Mouse (Mus musculus): ENCODE data around the gene 2300002M23Rik. TPM values are rescaled to one million over a fixed set of nuclear protein-coding genes. Genes with fewer than 3 reads are reported as not detected.

The 2300002M23Rik gene
- total RNA-seq, 1 experiment from 2014 or later, result not detected

GRCm38 (mm10) chr17:35597399-35597798, 30.1 kb downstream of the 2300002M23Rik start:
- ATAC-seq (replicated peaks; ENCODE audit: low read depth, poor library complexity, severe bottlenecking), result no peak

DNA sequence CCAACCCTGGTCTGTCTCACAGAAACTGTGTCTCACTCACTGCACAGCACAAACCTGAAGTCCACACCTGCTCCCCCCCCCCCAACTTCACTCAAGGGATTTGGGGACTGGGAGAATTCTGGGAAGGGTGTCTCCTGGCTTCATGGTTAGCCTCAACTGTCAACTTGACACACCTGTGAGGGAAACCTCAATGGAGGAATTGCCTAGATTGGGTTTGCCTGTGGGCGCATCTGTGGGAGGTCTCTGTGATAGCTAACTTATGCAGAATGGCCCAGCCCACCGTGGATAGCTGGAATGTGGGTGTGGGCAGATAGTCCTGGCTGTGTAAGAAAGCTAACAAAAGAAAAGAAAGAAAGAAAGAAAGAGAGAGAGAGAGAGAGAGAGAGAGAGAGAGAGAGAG, 34.0 kb downstream of the 2300002M23Rik start, which contains the start of gene Sfta2:
Sfta2 (plus strand) TSS at position 301 of the 400 bp plus-strand sequence.
- no peak for ATAC-seq (replicated peaks; ENCODE audit: low read depth, poor library complexity, severe bottlenecking)

DNA sequence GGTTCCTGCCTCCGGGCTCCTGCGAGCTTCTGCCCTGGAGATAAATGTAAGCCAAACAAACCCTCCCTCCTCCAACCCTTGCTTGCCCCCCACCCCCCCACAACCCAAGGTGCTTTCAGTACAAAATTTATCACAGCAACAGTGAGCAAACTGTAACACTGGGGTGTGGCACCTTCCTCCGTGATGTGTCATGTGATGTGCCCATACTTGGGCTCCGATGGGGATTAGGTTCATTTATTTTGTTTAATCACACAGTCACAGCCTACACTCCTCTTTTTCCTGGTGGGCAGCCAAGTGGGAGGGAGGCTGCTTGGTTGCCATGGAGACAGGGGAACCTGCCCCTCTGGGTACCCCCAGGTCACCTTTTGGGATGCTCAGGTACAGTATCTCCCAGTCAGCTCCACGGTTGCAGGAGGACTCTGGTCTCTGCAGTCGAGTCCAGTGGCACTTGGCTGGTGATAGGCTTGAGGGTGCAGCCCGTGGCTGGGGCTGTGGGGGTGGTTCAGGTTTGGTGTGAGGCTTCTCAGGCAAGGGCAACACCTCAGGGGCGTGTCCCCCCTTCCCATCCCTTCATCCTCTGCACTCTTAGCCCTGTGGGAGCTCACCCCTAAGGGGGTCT, 34.6 kb downstream of the 2300002M23Rik start:
- no peak for ATAC-seq (replicated peaks; ENCODE audit: low read depth, poor library complexity, severe bottlenecking)

DNA sequence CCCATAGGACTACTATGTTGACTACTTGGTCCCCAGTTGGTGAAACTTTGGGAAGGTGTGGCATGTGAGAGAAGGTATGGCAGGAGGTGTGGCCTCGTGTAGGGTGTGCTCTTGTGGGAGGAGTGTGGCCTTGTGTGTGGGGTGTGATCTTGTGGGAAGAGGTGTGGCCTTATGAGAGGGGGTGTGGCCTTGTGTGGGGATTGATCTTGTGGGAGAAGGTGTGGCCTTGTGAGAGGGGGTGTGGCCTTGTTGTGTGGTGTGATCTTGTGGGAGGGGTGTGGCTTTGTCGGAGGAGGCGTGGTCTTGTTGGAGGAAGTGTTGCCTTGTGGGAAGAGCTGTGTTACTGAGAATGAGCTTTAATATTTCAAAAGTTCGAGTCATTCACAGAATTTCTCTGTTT, 49.9 kb downstream of the 2300002M23Rik start:
- ATAC-seq (replicated peaks; ENCODE audit: low read depth, poor library complexity, severe bottlenecking), result 0 out of 2 replicates have a peak, but pooled peaks have one; percentile 25

Other genes starting within 250 kb of the 2300002M23Rik start
- gene H2-Q1, start 247.0 kb upstream of the 2300002M23Rik start, total RNA-seq (2017), result 0.05 TPM in 1 of 2 replicates, not detected in the other
- gene H2-Q2, start 225.2 kb upstream of the 2300002M23Rik start, total RNA-seq (2017), result not detected in 2 replicates
- 53.3 and 55.3 TPM in 2 replicates for gene H2-Q4, start 187.8 kb upstream of the 2300002M23Rik start, total RNA-seq (2017)
- gene H2-Q6, start 142.6 kb upstream of the 2300002M23Rik start, total RNA-seq (2017), result 78.6 and 82.7 TPM in 2 replicates
- 68.1 and 79.8 TPM in 2 replicates for gene H2-Q7, start 128.3 kb upstream of the 2300002M23Rik start, total RNA-seq (2017)
- gene H2-Q10, start 97.4 kb upstream of the 2300002M23Rik start, total RNA-seq (2017), result 0.37 TPM in 1 of 2 replicates, not detected in the other
- gene Pou5f1, start 61.4 kb upstream of the 2300002M23Rik start, total RNA-seq (2017), result not detected in 2 replicates
- gene Tcf19, start 50.6 kb upstream of the 2300002M23Rik start, total RNA-seq (2017), result 10.5 and 10.9 TPM in 2 replicates
- gene Cchcr1, start 50.4 kb upstream of the 2300002M23Rik start, total RNA-seq (2017), result 9.5 and 11.2 TPM in 2 replicates
- not detected in 2 replicates for gene Psors1c2, start 34.2 kb upstream of the 2300002M23Rik start, total RNA-seq (2017)
- not detected in 2 replicates for gene Cdsn, start 15.3 kb upstream of the 2300002M23Rik start, total RNA-seq (2017)
- not detected in 2 replicates for gene Sfta2, start 34.1 kb downstream of the 2300002M23Rik start, total RNA-seq (2017)
- gene Gm9573, start 59.2 kb downstream of the 2300002M23Rik start, total RNA-seq (2017), result not detected in 2 replicates
- gene Mucl3, start 76.2 kb downstream of the 2300002M23Rik start, total RNA-seq (2017), result not detected in 2 replicates
- gene Vars2, start 100.1 kb downstream of the 2300002M23Rik start, total RNA-seq (2017), result 13.2 and 44.4 TPM in 2 replicates
- gene Gtf2h4, start 106.3 kb downstream of the 2300002M23Rik start, total RNA-seq (2017), result 16.5 and 23.3 TPM in 2 replicates
- not detected in 2 replicates for gene Ddr1, start 137.2 kb downstream of the 2300002M23Rik start, total RNA-seq (2017)

All from common myeloid progenitor, adult 5-6 weeks (primary cell).